Mouse (Mus musculus) intestine, embryonic 16.5 days (tissue): ENCODE data around the gene Ehbp1l1. TPM values are rescaled to one million over a fixed set of nuclear protein-coding genes. Genes with fewer than 3 reads are reported as not detected.

Source experiments
- ATAC-seq: fragments of 200-750 bp; cut with Nextera tagmentation; 2 replicates; pipeline ENCODE4 v1.8.0; 2017; ENCODE audit warnings: moderate TSS enrichment, moderate library complexity
- H3K27ac ChIP-seq: fragments of 300-500 bp; sonication (generic); 2 replicates; pipeline ENCODE4 v1.5.1; 2014; ENCODE audit warnings: mild to moderate bottlenecking, low read length
- H3K27me3 ChIP-seq: fragments of 300-500 bp; sonication (generic); replicated peaks from 2 replicates; pipeline ENCODE4 v1.6.1; 2014; ENCODE audit warnings: low read length, control low read depth, mixed read lengths; ENCODE audit not compliant: control insufficient read depth, insufficient read depth
- H3K36me3 ChIP-seq: fragments of 300-500 bp; sonication (generic); 2 replicates; pipeline ENCODE4 v1.6.1; 2014; ENCODE audit warnings: low read length, control low read depth; ENCODE audit not compliant: control insufficient read depth, insufficient read depth
- H3K4me1 ChIP-seq: fragments of 300-500 bp; sonication (generic); 2 replicates; pipeline ENCODE4 v1.6.1; 2014; ENCODE audit warnings: low read length, control low read depth, mixed read lengths; ENCODE audit not compliant: control insufficient read depth, insufficient read depth
- H3K4me2 ChIP-seq: fragments of 300-500 bp; sonication (generic); 2 replicates; pipeline ENCODE4 v1.6.1; 2014; ENCODE audit warnings: low read depth, low read length, control low read depth
- H3K4me3 ChIP-seq: fragments of 300-500 bp; sonication (generic); 2 replicates; pipeline ENCODE4 v1.5.1; 2014; ENCODE audit warnings: mild to moderate bottlenecking, low read length
- H3K9ac ChIP-seq: fragments of 300-500 bp; sonication (generic); 2 replicates; pipeline ENCODE4 v1.6.1; 2014; ENCODE audit warnings: low read depth, low read length
- H3K9me3 ChIP-seq: fragments of 300-500 bp; sonication (generic); 2 replicates; pipeline ENCODE4 v1.6.1; 2016; ENCODE audit warnings: low read length, control low read depth; ENCODE audit not compliant: control insufficient read depth
- WGBS: fragments of 180-500 bp; shearing (Covaris S2); extraction: QIAGEN DNeasy Blood & Tissue Kit; methylation state at CpG from one replicate; pipeline ENCODE4 v1.1.7; 2014; 5-methylcytosine and 5-hydroxymethylcytosine counted together
- polyA plus RNA-seq: library from polyadenylated mRNA; unstranded; fragments of >200 nt; fragmentation: Nextera tagmentation; extraction: Ambion mirVana; gene quantifications from 2 replicates; pipeline ENCODE4 v1.2.1, GENCODE M21; 2015

Ehbp1l1 gene
- polyA plus RNA-seq: 48.6 and 49.7 TPM in 2 replicates

- H3K27ac ChIP-seq: peak within 1 kb of the TSS; percentile 92
- H3K4me1 ChIP-seq: peaks cover 55% of the 10 kb centered on the region
Measured at GRCm38 (mm10) chr19:5725767-5726515, at the start of gene Ehbp1l1. Gene Ehbp1l1, minus strand, starts transcription at chr19:5726317.

GRCm38 (mm10) chr19:5770925-5771860, 45.1 kb upstream of the Ehbp1l1 start, which contains the start of gene Scyl1:
Gene Scyl1, minus strand, starts transcription at chr19:5771419.
- under 1% methylated on average over 64 of the region's 64 CpGs for WGBS
- Histone ChIP-seq H3K4me1 (peaks cover 11% of the 10 kb centered on the region), H3K4me3 (peak within 1 kb of the TSS; percentile 80), H3K27me3 (no peaks in the 10 kb centered on the region), H3K27ac (peak within 1 kb of the TSS; percentile 91), H3K9ac (peak within 1 kb of the TSS; percentile 92), H3K36me3 (peaks cover 6% of the 10 kb centered on the region; the same call in 1 of the 2 replicates), H3K9me3 (no peaks in the 10 kb centered on the region), H3K4me2 (peak within 1 kb of the TSS; percentile 90)
- ATAC-seq: peak; percentile 98

More at GRCm38 (mm10) chr19:5725767-5726515, at the start of gene Ehbp1l1:
- no peaks in the 10 kb centered on the region for H3K27me3 ChIP-seq
- peaks cover 8% of the 10 kb centered on the region for H3K36me3 ChIP-seq
- H3K4me3 ChIP-seq: peak within 1 kb of the TSS; percentile 91
- peak; percentile 47 for ATAC-seq
- H3K9ac ChIP-seq: peak within 1 kb of the TSS; percentile 88
- WGBS: 7% methylated on average over 49 of the region's 49 CpGs
- H3K9me3 ChIP-seq: no peaks in the 10 kb centered on the region
- peak within 1 kb of the TSS; percentile 93 for H3K4me2 ChIP-seq

DNA sequence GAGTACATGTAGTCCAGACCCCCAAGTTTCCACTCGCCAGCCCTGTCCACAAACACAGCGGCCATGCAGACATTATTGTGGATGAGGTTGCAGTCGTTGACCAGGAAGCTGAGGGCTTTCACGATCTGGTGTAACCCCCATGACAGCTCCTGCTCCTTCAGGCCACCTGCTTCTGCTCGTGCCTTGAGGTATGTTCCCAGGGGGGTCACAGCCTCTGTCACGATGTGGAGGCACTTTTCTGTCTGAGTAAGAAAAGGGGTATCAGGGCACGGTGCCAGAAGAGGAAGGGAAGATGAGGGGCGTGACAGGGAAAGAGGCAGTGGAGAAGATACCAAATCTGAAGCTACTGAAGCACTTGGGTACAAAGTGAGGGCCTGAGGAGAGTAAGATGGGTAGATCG, 44.2 kb upstream of the Ehbp1l1 start:
- ATAC-seq: no peak; the same call in 1 of the 2 replicates
- 39% methylated on average over 9 of the region's 9 CpGs for WGBS
- peak overlapping the region; percentile 91; the same call in 1 of the 2 replicates for H3K27ac ChIP-seq
- peak overlapping the region; percentile 80 for H3K4me3 ChIP-seq
- peak overlapping the region; percentile 92 for H3K9ac ChIP-seq
- H3K4me2 ChIP-seq: peak overlapping the region; percentile 90
- H3K9me3 ChIP-seq: no peaks in the 10 kb centered on the region
- no peaks in the 10 kb centered on the region for H3K27me3 ChIP-seq
- H3K4me1 ChIP-seq: peaks cover 11% of the 10 kb centered on the region
- peaks cover 12% of the 10 kb centered on the region; the same call in 1 of the 2 replicates for H3K36me3 ChIP-seq

DNA sequence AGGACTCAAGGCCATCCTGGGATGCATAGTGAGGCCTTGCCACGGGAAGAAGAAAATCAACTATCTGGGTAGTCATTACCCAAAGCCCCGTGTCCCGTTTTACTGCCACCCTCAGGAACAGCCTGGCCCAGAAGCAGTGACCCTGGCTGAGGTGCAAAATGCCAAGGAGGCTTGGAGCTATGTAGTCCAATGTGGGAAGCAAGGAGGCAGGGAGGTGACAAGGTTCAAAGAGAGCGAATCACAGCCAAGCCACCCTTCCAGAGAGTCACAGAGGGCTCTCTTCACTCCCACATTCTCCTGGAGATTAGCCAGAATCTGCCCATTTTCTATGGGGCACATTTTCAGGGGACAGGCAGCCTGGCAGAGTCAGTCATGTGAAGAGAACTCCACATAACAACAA, 41.2 kb upstream of the Ehbp1l1 start:
- Histone ChIP-seq H3K4me1 (peaks cover 11% of the 10 kb centered on the region), H3K4me2 (no peak overlapping the region), H3K4me3 (no peak overlapping the region), H3K9me3 (no peaks in the 10 kb centered on the region), H3K27ac (no peak overlapping the region), H3K36me3 (peaks cover 31% of the 10 kb centered on the region), H3K27me3 (no peaks in the 10 kb centered on the region), H3K9ac (no peak overlapping the region)
- no peak for ATAC-seq
- WGBS: 89% methylated on average over 4 of the region's 4 CpGs

GRCm38 (mm10) chr19:5763163-5763562, 37.0 kb upstream of the Ehbp1l1 start:
- no peak overlapping the region for H3K4me3 ChIP-seq
- H3K9me3 ChIP-seq: no peaks in the 10 kb centered on the region
- H3K4me1 ChIP-seq: no peaks in the 10 kb centered on the region
- H3K36me3 ChIP-seq: peaks cover 49% of the 10 kb centered on the region
- WGBS: 95% methylated on average over 6 of the region's 6 CpGs
- H3K27ac ChIP-seq: no peak overlapping the region
- no peaks in the 10 kb centered on the region for H3K27me3 ChIP-seq
- H3K9ac ChIP-seq: no peak overlapping the region
- H3K4me2 ChIP-seq: no peak overlapping the region
- ATAC-seq: no peak

- no peak overlapping the region for H3K27ac ChIP-seq
- no peaks in the 10 kb centered on the region; the same call in 1 of the 2 replicates for H3K4me1 ChIP-seq
- no peak overlapping the region for H3K4me3 ChIP-seq
- 89% methylated on average over 14 of the region's 14 CpGs for WGBS
- H3K9ac ChIP-seq: no peak overlapping the region
- no peaks in the 10 kb centered on the region for H3K9me3 ChIP-seq
- 0 out of 2 replicates have a peak, but pooled peaks cover 9% of the 10 kb centered on the region for H3K27me3 ChIP-seq
- H3K36me3 ChIP-seq: peaks cover 28% of the 10 kb centered on the region
- no peak overlapping the region for H3K4me2 ChIP-seq
- no peak for ATAC-seq
Measured at GRCm38 (mm10) chr19:5758878-5759403, 32.8 kb upstream of the Ehbp1l1 start.

DNA sequence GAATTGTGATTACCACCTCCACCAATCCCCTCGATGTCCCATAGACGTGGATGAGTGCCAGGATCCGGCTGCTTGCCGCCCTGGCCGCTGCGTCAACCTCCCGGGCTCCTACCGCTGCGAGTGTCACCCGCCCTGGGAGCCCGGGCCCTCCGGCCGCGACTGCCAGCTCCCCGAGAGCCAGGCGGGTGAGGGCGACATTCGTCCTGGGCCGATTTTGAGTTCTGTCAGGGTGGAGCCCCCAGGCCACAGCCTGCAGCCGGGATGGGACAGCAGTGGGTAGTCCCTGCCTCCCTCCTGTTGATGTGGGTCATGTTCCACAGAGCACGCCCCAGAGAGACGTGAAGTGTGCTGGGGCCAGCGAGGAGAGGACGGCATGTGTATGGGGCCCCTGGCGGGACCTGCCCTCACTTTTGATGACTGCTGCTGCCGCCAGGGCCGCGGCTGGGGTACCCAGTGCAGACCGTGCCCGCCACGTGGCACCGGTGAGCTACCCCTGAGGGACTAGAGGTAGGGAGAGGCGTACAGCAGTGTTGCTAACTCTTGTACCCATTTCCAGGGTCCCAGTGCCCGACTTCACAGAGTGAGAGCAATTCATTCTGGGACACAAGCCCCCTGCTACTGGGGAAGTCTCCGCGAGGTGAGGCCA, 31.0 kb upstream of the Ehbp1l1 start:
- no peak overlapping the region for H3K27ac ChIP-seq
- H3K9me3 ChIP-seq: no peaks in the 10 kb centered on the region
- WGBS: 30% methylated on average over 36 of the region's 36 CpGs
- H3K4me3 ChIP-seq: 0 out of 2 replicates have a peak overlapping the region, but pooled peaks have one; percentile 11
- peak overlapping the region; percentile 27 for H3K4me2 ChIP-seq
- 0 out of 2 replicates have a peak, but pooled peaks have one; percentile 5 for ATAC-seq
- peaks cover 19% of the 10 kb centered on the region; the same call in 1 of the 2 replicates for H3K36me3 ChIP-seq
- H3K4me1 ChIP-seq: no peaks in the 10 kb centered on the region; the same call in 1 of the 2 replicates
- 0 out of 2 replicates have a peak, but pooled peaks cover 9% of the 10 kb centered on the region for H3K27me3 ChIP-seq
- peak overlapping the region; percentile 55 for H3K9ac ChIP-seq

GRCm38 (mm10) chr19:5756321-5756985, 30.3 kb upstream of the Ehbp1l1 start:
- peak overlapping the region; percentile 55 for H3K9ac ChIP-seq
- H3K4me1 ChIP-seq: peaks cover 5% of the 10 kb centered on the region
- peaks cover 18% of the 10 kb centered on the region; the same call in 1 of the 2 replicates for H3K36me3 ChIP-seq
- no peak overlapping the region for H3K27ac ChIP-seq
- 0 out of 2 replicates have a peak overlapping the region, but pooled peaks have one; percentile 11 for H3K4me3 ChIP-seq
- peak overlapping the region; percentile 27 for H3K4me2 ChIP-seq
- WGBS: 28% methylated on average over 29 of the region's 29 CpGs
- H3K9me3 ChIP-seq: no peaks in the 10 kb centered on the region
- H3K27me3 ChIP-seq: 0 out of 2 replicates have a peak, but pooled peaks cover 10% of the 10 kb centered on the region
- ATAC-seq: peak; percentile 26; the same call in 1 of the 2 replicates
